Mouse (Mus musculus): Measurements from ENCODE around the gene Nell2. TPM values are rescaled to one million over a fixed set of nuclear protein-coding genes. Genes with fewer than 3 reads are reported as not detected.

The Nell2 gene
- total and polyA plus RNA-seq, 3 experiments: not detected

DNA sequence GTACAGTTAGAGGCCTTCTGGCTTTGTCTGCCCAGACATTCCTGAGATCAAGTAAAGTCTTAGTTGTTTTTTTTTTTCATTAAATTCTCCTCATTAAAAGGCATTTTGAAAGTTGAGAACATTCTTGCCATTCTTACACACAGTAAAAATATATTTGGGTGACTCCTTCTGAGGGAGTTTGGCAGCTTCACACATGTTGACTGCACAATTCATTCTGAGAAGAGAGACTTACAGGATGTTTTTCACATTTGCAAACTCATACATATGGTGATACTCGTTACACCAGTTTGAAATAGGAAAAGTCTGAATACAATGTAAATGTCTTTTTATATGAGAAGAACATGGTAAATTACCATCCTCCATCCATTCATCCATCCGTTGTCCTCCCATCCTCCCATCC, 247.4 kb downstream of the Nell2 start:
- H3K4me3 ChIP-seq (replicated peaks in 1 of 3; ENCODE audit: low read depth in 2 of 3, low read length in 2 of 3, poor library complexity in 1 of 3): no peak overlapping the region
- in situ Hi-C loops (cut with MboI; ENCODE audit: low pct_ligation_motif_present, low pct_unique_long_range_greater_than_20kb, low sequenced_read_pairs): no loop called here
- no peak for DNase-seq (ENCODE audit: extremely low read depth)
- H3K27ac ChIP-seq (ENCODE audit: insufficient read depth, low read depth): no peak overlapping the region
- no peaks in the 10 kb centered on the region for H3K27me3 ChIP-seq (replicated peaks)
- H3K9me3 ChIP-seq (replicated peaks; ENCODE audit: low read length): peaks cover 60% of the 10 kb centered on the region
- no peak for TF ChIP-seq ZMIZ1 (IDR thresholded peaks at IDR 0.05; ENCODE audit: low read depth, low read length)
- no peak for TF ChIP-seq SIN3A (IDR thresholded peaks at IDR 0.05; ENCODE audit: low read length)
- TF ChIP-seq EP300 (IDR thresholded peaks at IDR 0.05; ENCODE audit: low read length): no peak
- TF ChIP-seq USF2 (conservative IDR thresholded peaks at IDR 0.05; ENCODE audit: low read depth, low read length): no peak
- TF ChIP-seq ZKSCAN1 (IDR thresholded peaks at IDR 0.05; ENCODE audit: borderline replicate concordance, low read depth, low read length): no peak
- no peak for TF ChIP-seq PAX5 (IDR thresholded peaks at IDR 0.05; ENCODE audit: low read length)
- no peak for TF ChIP-seq UBTF (IDR thresholded peaks at IDR 0.05; ENCODE audit: low read depth, low read length)
- H3K36me3 ChIP-seq (replicated peaks in 1 of 2; ENCODE audit: control insufficient read depth in 1 of 2, insufficient read depth in 1 of 2, low read length in 1 of 2): no peaks in the 10 kb centered on the region
- H3K4me1 ChIP-seq (ENCODE audit: control insufficient read depth in 1 of 2, insufficient read depth in 2 of 2): no peaks in the 10 kb centered on the region
- H3K79me2 ChIP-seq (replicated peaks; ENCODE audit: control insufficient read depth, extremely low read depth, insufficient read depth, poor library complexity, severe bottlenecking): no peaks in the 10 kb centered on the region
- dilution Hi-C loops (cut with MboI; ENCODE audit: extremely low pct_ligation_motif_present, extremely low pct_unique_long_range_greater_than_20kb, low sequenced_read_pairs): no loop called here
- H3K9ac ChIP-seq (ENCODE audit: insufficient read depth, low read depth): no peak overlapping the region
- no peak overlapping the region for H3K4me2 ChIP-seq (ENCODE audit: insufficient read depth, low read depth, poor library complexity, severe bottlenecking)

DNA sequence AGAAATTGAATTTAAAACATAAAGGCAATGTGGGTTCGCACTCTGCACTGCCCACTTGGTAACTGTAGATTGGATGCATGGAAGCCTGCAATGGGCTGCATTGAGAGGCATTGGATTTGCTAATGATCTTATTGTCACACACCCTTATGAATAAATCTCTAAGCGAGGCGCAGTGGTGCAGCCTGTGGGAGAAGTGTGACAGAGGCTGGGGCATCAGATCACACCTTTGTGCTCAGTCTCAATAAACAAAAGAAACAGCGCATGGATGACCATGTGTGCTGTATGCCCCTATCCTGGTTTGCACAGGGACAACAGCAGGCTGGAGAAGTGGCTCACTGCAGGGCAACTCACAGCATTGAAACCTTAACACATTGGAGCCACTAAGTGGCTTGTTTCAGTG, 250.4 kb downstream of the Nell2 start:
- no peak overlapping the region for H3K4me2 ChIP-seq (ENCODE audit: insufficient read depth, low read depth, poor library complexity, severe bottlenecking)
- no peaks in the 10 kb centered on the region for H3K4me1 ChIP-seq (ENCODE audit: control insufficient read depth in 1 of 2, insufficient read depth in 2 of 2)
- H3K4me3 ChIP-seq (replicated peaks in 1 of 3; ENCODE audit: low read depth in 2 of 3, low read length in 2 of 3, poor library complexity in 1 of 3): no peak overlapping the region
- peaks cover 64% of the 10 kb centered on the region for H3K9me3 ChIP-seq (replicated peaks; ENCODE audit: low read length)
- in situ Hi-C loops (cut with MboI; ENCODE audit: low pct_ligation_motif_present, low pct_unique_long_range_greater_than_20kb, low sequenced_read_pairs): no loop called here
- no peak overlapping the region for H3K9ac ChIP-seq (ENCODE audit: insufficient read depth, low read depth)
- no peak overlapping the region for H3K27ac ChIP-seq (ENCODE audit: insufficient read depth, low read depth)
- TF ChIP-seq MEF2A (IDR thresholded peaks at IDR 0.05; ENCODE audit: borderline replicate concordance, low read depth, low read length) (no peak), POLR2AphosphoS2 (IDR thresholded peaks at IDR 0.05; ENCODE audit: low read depth, low read length) (no peak), TBP (conservative IDR thresholded peaks at IDR 0.05; ENCODE audit: low read depth, low read length) (no peak), BHLHE40 (IDR thresholded peaks at IDR 0.05; ENCODE audit: low read depth, low read length) (no peak), ZC3H11A (IDR thresholded peaks at IDR 0.05; ENCODE audit: low read depth, low read length) (no peak), CHD2 (IDR thresholded peaks at IDR 0.05; ENCODE audit: low read length) (no peak), HCFC1 (IDR thresholded peaks at IDR 0.05; ENCODE audit: low read depth, low read length) (no peak), MXI1 (IDR thresholded peaks at IDR 0.05; ENCODE audit: low read depth, low read length) (no peak), PAX5 (IDR thresholded peaks at IDR 0.05; ENCODE audit: low read length) (no peak), RCOR1 (conservative IDR thresholded peaks at IDR 0.05; ENCODE audit: low read depth, low read length) (no peak), CTCF (conservative IDR thresholded peaks at IDR 0.05 in 1 of 2, IDR thresholded peaks at IDR 0.05 in 1 of 2; ENCODE audit: low read depth in 2 of 2, low read length in 2 of 2) (no peak), POLR2A (IDR thresholded peaks at IDR 0.05; ENCODE audit: low read depth, low read length) (no peak), ZNF384 (IDR thresholded peaks at IDR 0.05; ENCODE audit: low read depth, low read length) (no peak), SMC3 (IDR thresholded peaks at IDR 0.05; ENCODE audit: low read depth, low read length) (no peak), ZKSCAN1 (IDR thresholded peaks at IDR 0.05; ENCODE audit: borderline replicate concordance, low read depth, low read length) (no peak), SIN3A (IDR thresholded peaks at IDR 0.05; ENCODE audit: low read length) (no peak), JUN (IDR thresholded peaks at IDR 0.05; ENCODE audit: insufficient read depth, low read depth, low read length) (no peak)
- no peaks in the 10 kb centered on the region for H3K27me3 ChIP-seq (replicated peaks)
- no peaks in the 10 kb centered on the region for H3K36me3 ChIP-seq (replicated peaks in 1 of 2; ENCODE audit: control insufficient read depth in 1 of 2, insufficient read depth in 1 of 2, low read length in 1 of 2)
- DNase-seq (ENCODE audit: extremely low read depth): no peak
- dilution Hi-C loops (cut with MboI; ENCODE audit: extremely low pct_ligation_motif_present, extremely low pct_unique_long_range_greater_than_20kb, low sequenced_read_pairs): no loop called here
- H3K79me2 ChIP-seq (replicated peaks; ENCODE audit: control insufficient read depth, extremely low read depth, insufficient read depth, poor library complexity, severe bottlenecking): no peaks in the 10 kb centered on the region

Data from CH12.LX (cell line).